Mouse (Mus musculus) erythroblast, embryonic 14.5 days (primary cell): ENCODE measurements around the gene Prkcz.

Experiments used
- GATA1 ChIP-seq: IDR thresholded peaks from 2 replicates; pipeline ENCODE4 v1.6.1; 2012; ENCODE audit warnings: low read length, inconsistent platforms, mixed read lengths
- TAL1 ChIP-seq: IDR thresholded peaks from 3 replicates; pipeline ENCODE4 v1.6.1; 2012; ENCODE audit warnings: low read length, inconsistent platforms, mixed read lengths

DNA sequence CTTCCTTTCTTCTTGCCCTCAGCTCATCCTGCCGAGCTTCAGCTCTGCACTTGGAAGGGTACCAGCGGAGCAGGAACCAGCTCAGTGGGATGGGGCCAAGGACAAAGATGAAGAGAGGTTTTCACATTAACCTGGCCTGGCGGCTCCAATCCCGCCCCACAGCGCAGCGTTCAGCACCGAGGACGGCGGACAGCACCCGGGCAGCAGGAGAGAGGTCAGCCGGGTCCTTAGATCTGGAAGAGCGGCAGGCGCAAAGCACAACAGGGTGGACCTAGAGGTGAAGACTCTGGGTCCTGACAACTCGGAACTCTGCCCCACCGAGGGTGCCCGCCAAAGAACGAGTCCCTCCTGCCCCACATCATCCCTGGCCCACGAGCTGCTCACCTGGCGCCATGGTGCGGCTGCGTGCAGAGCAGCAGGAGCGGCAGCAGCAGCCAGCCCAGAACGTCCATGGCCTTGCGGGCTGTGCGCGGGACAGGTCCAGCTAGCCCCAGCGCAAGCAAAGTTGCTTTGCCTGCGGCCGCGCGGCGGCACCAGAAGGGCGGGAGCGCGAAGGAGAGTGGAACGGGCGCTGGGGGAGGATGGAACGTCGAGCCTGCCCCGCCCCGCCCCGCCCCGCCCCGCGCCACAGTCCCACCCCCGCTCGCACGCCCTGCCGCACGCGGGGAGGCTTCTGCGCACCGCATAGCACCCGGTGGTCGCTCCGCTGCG is 36.5 kb upstream of the Prkcz start, which contains the start of gene Gabrd:
- TF ChIP-seq GATA1: no peak
- TF ChIP-seq TAL1: no peak
